Mouse (Mus musculus) brain, embryonic 14.5 days (tissue): ENCODE data around the gene Pip5k1a. TPM values are rescaled to one million over a fixed set of nuclear protein-coding genes. Genes with fewer than 3 reads are reported as not detected.
A peak's percentile ranks its signal among the peaks of the same experiment; 100 is the strongest.
"Not testable (repeated sequence)": the region's sequence is repeated elsewhere in the genome, so short reads cannot be mapped to it uniquely, and the experiment has no call there.

ENCODE experiments used
- DNase-seq: peaks from one replicate; pipeline ENCODE4 v3.0.0-alpha.2; 2011; ENCODE audit warnings: low read depth
- CTCF ChIP-seq: fragments of 200-500 bp; IDR thresholded peaks from 2 replicates; pipeline ENCODE4 v1.5.1; 2012; ENCODE audit warnings: inconsistent platforms, mild to moderate bottlenecking, moderate library complexity, borderline replicate concordance; ENCODE audit not compliant: insufficient read depth, insufficient read length; ENCODE audit errors: extremely low read depth
- POLR2A ChIP-seq: fragments of 200-500 bp; IDR thresholded peaks from 2 replicates; pipeline ENCODE4 v1.6.1; 2012; ENCODE audit warnings: mild to moderate bottlenecking, inconsistent platforms, borderline replicate concordance; ENCODE audit not compliant: poor library complexity, insufficient read depth, insufficient read length, severe bottlenecking; ENCODE audit errors: extremely low read depth
- polyA plus RNA-seq: library from polyadenylated mRNA; depleted of rRNA; stranded (reverse); fragments of >200 nt; gene quantifications from 2 replicates; pipeline ENCODE4 v1.2.3, GENCODE M21; 2012

Pip5k1a gene
- polyA plus RNA-seq, 1 experiment = 30.4 TPM

- peak; percentile 74 for DNase-seq
- TF ChIP-seq POLR2A (no peak), CTCF (peak; percentile 33; the same call in 1 of the 2 replicates)
Measured at GRCm38 (mm10) chr3:95052959-95053358, 53.8 kb downstream of the Pip5k1a start.

DNA sequence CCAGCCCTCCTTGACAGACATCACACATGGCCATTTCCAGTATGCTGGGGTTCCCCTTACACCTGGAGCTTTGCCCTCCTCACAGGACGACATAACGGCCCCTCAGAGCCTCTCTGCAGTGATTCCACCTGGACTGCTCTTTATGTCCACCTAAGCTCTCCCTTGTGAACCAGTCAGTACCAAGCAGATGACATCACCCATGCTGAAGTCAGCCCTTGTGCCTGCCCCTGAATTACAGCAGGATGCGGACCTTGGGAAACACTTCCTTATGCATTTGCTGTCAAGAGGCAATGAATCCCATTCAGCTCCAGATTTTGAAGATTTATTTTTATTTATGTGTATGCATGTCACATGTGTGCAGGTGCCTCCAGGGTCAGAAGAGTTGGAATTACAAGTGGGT, 58.8 kb downstream of the Pip5k1a start:
- no peak for DNase-seq
- no peak for TF ChIP-seq CTCF
- TF ChIP-seq POLR2A = no peak

DNA sequence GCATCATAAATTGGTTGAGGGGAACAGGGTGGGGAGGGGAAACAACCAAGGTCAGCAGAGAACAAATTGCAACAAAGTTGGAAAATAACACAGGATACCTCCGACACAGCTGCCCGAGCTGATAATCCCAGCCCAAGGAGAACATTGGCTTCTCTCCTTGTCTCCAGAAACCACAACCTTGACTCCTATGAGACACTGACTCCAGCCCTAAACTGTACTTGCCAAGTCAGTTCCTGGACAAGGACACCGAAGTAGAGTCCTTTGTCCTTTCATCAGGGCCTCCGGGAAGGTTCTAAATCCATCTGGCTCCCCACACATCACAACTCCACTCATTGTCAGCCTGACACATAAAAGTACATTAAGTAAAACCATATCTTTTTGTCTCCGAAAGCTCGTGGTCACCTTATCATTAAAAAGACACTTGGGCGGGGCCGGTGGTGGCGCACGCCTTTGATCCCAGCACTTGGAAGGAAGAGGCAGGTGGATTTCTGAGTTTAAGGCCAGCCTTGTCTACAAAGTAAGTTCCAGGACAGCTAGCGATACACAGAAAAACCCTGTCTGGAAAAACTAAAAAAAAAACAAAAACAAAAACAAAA, 60.2 kb downstream of the Pip5k1a start:
- no peak for DNase-seq
- TF ChIP-seq CTCF (no peak), POLR2A (no peak)

DNA sequence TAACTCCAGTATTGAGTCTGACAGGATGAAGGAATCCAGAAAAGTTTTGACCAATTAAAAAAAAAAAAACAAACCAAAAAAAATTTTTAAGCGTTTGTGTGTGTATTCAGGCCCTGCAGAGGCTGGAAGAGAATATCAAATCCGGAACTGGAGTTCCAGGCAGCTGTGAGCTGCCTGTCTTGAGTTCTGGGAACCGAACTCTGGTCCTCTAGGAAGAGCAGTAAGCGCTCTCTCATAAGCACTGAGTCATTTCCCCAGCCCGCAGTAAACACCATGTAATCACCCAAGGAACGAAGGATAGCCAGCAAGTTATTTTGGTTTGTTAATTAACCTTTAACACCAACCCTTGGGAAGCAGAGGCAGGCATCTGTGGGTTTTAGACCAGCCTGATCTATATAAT, 63.5 kb downstream of the Pip5k1a start:
- TF ChIP-seq CTCF = no peak
- no peak for TF ChIP-seq POLR2A

DNA sequence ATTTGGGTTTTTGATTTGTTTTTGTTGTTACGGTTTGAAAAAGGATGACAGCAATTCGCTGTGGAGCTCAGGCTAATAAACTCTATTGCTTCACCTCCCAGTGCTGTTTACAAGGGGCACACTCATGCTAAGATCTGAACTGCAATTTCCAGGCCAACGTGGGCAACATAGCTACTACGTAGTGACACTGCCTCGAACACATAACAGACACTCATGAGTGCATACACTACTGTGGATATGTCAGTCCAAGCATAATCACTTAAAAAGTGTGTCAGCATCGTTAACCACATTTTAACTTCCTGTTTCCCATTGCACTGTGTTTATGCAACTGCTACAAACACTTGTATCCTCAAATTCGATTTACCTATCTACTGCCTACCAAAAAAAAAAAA, 63.9 kb downstream of the Pip5k1a start:
- TF ChIP-seq POLR2A (no peak), CTCF (no peak)
- no peak for DNase-seq

More for the DNA sequence above, 63.5 kb downstream of the Pip5k1a start:
- DNase-seq = no peak

GRCm38 (mm10) chr3:95042166-95042837, 64.4 kb downstream of the Pip5k1a start, which contains the start of gene Psmd4:
TSS of gene Psmd4 (minus strand) at chr3:95042614.
- TF ChIP-seq CTCF = no peak
- TF ChIP-seq POLR2A = peak; percentile 83; the same call in 1 of the 2 replicates
- DNase-seq = peak; percentile 99

GRCm38 (mm10) chr3:95041625-95042024, 65.1 kb downstream of the Pip5k1a start:
- TF ChIP-seq CTCF = no peak
- TF ChIP-seq POLR2A = no peak
- no peak for DNase-seq

DNA sequence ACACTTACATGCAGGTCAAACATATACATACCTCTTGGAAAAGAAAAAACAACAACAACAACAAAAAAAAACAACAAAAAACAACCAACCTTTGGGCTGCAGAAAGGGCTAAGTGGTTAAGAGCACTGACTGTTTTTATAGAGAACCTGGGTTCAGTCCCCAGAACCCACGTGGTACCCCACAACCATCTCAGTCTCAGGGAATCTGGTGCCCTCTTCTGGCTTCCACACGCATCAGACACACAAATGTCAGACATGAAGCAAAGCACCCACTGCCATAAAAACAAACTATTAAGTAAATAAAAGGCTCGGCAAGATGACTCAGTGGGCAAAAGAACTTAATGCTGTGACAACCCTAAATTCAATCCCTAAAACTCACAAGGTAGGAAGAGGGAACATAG, 76.8 kb downstream of the Pip5k1a start:
- TF ChIP-seq CTCF (no peak), POLR2A (no peak)
- DNase-seq = no peak

DNA sequence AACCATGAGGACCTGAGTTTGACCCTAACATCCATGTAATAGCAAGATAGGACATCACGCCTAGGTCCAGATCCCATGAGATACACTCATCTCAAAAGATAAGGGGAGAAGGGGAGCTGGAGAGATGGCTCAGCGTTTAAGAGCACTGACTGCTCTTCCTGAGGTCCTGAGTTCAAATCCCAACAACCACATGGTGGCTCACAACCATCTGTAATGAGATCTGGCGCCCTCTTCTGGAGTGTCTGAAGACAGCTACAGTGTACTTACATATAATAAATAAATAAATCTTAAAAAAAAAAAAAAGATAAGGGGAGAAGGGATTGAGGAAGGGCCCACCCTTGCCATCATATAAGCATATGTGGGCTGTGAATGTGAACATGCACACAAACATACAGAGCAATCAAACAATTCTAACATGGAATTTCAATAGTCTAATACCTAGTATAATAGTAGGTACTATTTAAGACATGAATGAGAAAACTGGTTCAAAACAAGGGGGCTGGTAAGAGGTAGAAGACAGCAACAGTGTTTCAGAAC, 77.4 kb downstream of the Pip5k1a start:
- not testable (repeated sequence) for DNase-seq

DNA sequence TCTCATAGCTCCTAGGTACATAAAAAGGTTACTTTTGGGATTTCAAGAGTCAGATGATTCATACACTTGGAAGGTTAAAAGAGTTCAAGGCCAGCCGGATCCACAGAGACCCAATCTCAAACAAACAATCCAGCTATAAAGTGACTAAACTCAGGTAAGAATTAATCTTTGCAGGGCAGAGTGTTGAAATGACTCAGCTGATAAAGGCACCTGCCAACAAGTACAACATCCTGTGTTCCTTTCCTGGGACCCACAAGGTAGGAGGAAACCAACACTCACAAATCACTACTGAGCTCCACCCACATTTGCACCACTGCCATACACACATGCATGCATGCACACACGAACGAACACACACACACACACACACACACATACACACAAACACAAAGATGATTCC, 78.1 kb downstream of the Pip5k1a start:
- no peak for DNase-seq
- TF ChIP-seq CTCF (no peak), POLR2A (no peak)

GRCm38 (mm10) chr3:95027701-95028100, 79.0 kb downstream of the Pip5k1a start:
- no peak for TF ChIP-seq POLR2A
- TF ChIP-seq CTCF = no peak
- DNase-seq = peak; percentile 80
